Mouse (Mus musculus) spleen, adult 2 months (tissue): ENCODE results near the gene Moap1.

Experiments used
- CTCF ChIP-seq: fragments of 200-500 bp; IDR thresholded peaks from 2 replicates; pipeline ENCODE4 v1.5.1; 2011; ENCODE audit warnings: mild to moderate bottlenecking, inconsistent platforms; ENCODE audit not compliant: insufficient read depth, insufficient read length, insufficient replicate concordance; ENCODE audit errors: extremely low read depth
- POLR2A ChIP-seq: fragments of 200-500 bp; IDR thresholded peaks from 2 replicates; pipeline ENCODE4 v1.6.1; 2011; ENCODE audit warnings: low read depth, low read length, inconsistent platforms

DNA sequence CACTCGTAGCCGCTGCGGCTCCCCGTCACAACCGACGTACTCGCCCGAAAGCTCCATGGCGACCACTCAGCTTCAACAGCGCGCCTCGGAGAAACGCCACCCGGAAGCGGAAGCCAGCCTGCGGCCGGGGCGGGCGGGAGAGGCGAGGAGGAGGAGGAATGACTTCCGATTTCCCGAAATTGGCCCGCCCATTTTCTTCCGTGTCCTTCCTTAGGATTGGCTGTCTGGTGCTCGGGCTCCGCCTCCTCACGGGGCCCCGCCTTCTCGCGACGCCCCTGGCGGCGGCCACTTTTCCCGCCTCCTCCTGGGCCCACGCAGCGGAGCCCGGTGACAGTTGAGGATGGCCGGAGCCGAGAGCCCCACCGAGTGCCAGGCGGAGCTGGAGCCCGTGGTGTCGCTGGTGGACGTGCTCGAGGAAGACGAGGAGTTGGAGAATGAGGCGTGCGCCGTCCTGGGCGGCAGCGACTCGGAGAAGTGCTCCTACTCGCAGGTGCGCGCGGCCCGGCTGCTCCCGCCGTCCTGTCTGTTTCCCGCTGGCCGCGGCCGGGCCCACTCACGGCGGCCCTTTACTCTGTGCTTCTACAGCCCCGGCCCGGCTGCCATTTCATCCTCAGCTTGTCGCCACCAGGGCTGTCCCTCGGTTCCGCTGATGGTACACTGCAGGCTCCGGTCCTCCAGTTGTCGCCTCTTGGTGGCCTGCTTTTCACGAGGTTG, 14.4 kb upstream of the Moap1 start, which contains the start of the genes Gm28051, Gon7 and Ubr7:
- TF ChIP-seq CTCF (peak; percentile 35; the same call in 1 of the 2 replicates), POLR2A (peak; percentile 21)
